Mouse (Mus musculus): Measurements from ENCODE around the gene Gm43518. TPM values are rescaled to one million over a fixed set of nuclear protein-coding genes. Genes with fewer than 3 reads are reported as not detected.

Gm43518 gene
- polyA plus RNA-seq, 1 experiment from 2014 or later, result 2.8 TPM

- no peak overlapping the region for H3K27ac ChIP-seq
- 79% methylated on average over 13 of the region's 13 CpGs for WGBS
- H3K4me3 ChIP-seq, result no peak overlapping the region
- no peak overlapping the region for H3K9ac ChIP-seq
- ATAC-seq (ENCODE audit: insufficient number of reproducible peaks, insufficient read depth, low FRiP score, low TSS enrichment), result no peak
- H3K27me3 ChIP-seq, result no peaks in the 10 kb centered on the region
- H3K36me3 ChIP-seq, result no peaks in the 10 kb centered on the region
- no peak overlapping the region for H3K4me2 ChIP-seq (replicated peaks)
- H3K9me3 ChIP-seq, result no peaks in the 10 kb centered on the region
- H3K4me1 ChIP-seq, result no peaks in the 10 kb centered on the region
Observed at GRCm38 (mm10) chr5:123897352-123897751, 29.9 kb upstream of the Gm43518 start.

GRCm38 (mm10) chr5:123904059-123904672, 23.1 kb upstream of the Gm43518 start:
- no peak overlapping the region for H3K4me3 ChIP-seq
- H3K27ac ChIP-seq, result no peak overlapping the region
- H3K27me3 ChIP-seq, result no peaks in the 10 kb centered on the region
- H3K36me3 ChIP-seq, result peaks cover 10% of the 10 kb centered on the region
- H3K4me1 ChIP-seq, result peaks cover 14% of the 10 kb centered on the region
- no peak overlapping the region for H3K9ac ChIP-seq
- 75% methylated on average over 11 of the region's 11 CpGs for WGBS
- no peaks in the 10 kb centered on the region for H3K9me3 ChIP-seq
- H3K4me2 ChIP-seq (replicated peaks), result no peak overlapping the region
- no peak for ATAC-seq (ENCODE audit: insufficient number of reproducible peaks, insufficient read depth, low FRiP score, low TSS enrichment)

- H3K4me3 ChIP-seq, result peak overlapping the region; percentile 14; the same call in 1 of the 2 replicates
- no peaks in the 10 kb centered on the region for H3K9me3 ChIP-seq
- H3K4me2 ChIP-seq (replicated peaks), result peak overlapping the region; percentile 95
- WGBS, result 75% methylated on average over 17 of the region's 17 CpGs
- H3K36me3 ChIP-seq, result peaks cover 28% of the 10 kb centered on the region
- H3K9ac ChIP-seq, result no peak overlapping the region
- peaks cover 14% of the 10 kb centered on the region for H3K4me1 ChIP-seq
- no peak for ATAC-seq (ENCODE audit: insufficient number of reproducible peaks, insufficient read depth, low FRiP score, low TSS enrichment)
- H3K27ac ChIP-seq, result no peak overlapping the region
- no peaks in the 10 kb centered on the region for H3K27me3 ChIP-seq
Observed at GRCm38 (mm10) chr5:123906146-123906975, 20.9 kb upstream of the Gm43518 start.

GRCm38 (mm10) chr5:123906976-123907630, 20.1 kb upstream of the Gm43518 start, which contains the start of gene Denr:
Denr (plus strand) TSS chr5:123907175.
- Histone ChIP-seq H3K9ac (peak within 1 kb of the TSS; percentile 92), H3K4me3 (peak within 1 kb of the TSS; percentile 75), H3K27me3 (no peaks in the 10 kb centered on the region), H3K9me3 (no peaks in the 10 kb centered on the region), H3K36me3 (peaks cover 35% of the 10 kb centered on the region), H3K27ac (peak within 1 kb of the TSS; percentile 80), H3K4me2 (replicated peaks) (peak within 1 kb of the TSS; percentile 95), H3K4me1 (peaks cover 14% of the 10 kb centered on the region)
- under 1% methylated on average over 60 of the region's 61 CpGs for WGBS
- ATAC-seq (ENCODE audit: insufficient number of reproducible peaks, insufficient read depth, low FRiP score, low TSS enrichment), result peak; percentile 95

- H3K4me2 ChIP-seq (replicated peaks), result peak overlapping the region; percentile 95
- no peak for ATAC-seq (ENCODE audit: insufficient number of reproducible peaks, insufficient read depth, low FRiP score, low TSS enrichment)
- no peaks in the 10 kb centered on the region for H3K27me3 ChIP-seq
- WGBS, result 4% methylated on average over 10 of the region's 10 CpGs
- no peaks in the 10 kb centered on the region for H3K9me3 ChIP-seq
- peaks cover 39% of the 10 kb centered on the region for H3K36me3 ChIP-seq
- peaks cover 14% of the 10 kb centered on the region for H3K4me1 ChIP-seq
- H3K9ac ChIP-seq, result peak overlapping the region; percentile 92
- H3K4me3 ChIP-seq, result peak overlapping the region; percentile 75
- H3K27ac ChIP-seq, result peak overlapping the region; percentile 80; the same call in 1 of the 2 replicates
Observed at GRCm38 (mm10) chr5:123907631-123907977, 19.6 kb upstream of the Gm43518 start.

GRCm38 (mm10) chr5:123914852-123915251, 12.4 kb upstream of the Gm43518 start:
- H3K27me3 ChIP-seq, result no peaks in the 10 kb centered on the region
- H3K4me3 ChIP-seq, result no peak overlapping the region
- no peak for ATAC-seq (ENCODE audit: insufficient number of reproducible peaks, insufficient read depth, low FRiP score, low TSS enrichment)
- WGBS, result 89% methylated on average over 3 of the region's 3 CpGs
- H3K36me3 ChIP-seq, result peaks cover 77% of the 10 kb centered on the region
- no peak overlapping the region for H3K27ac ChIP-seq
- no peaks in the 10 kb centered on the region for H3K4me1 ChIP-seq
- H3K9ac ChIP-seq, result no peak overlapping the region
- no peaks in the 10 kb centered on the region for H3K9me3 ChIP-seq
- H3K4me2 ChIP-seq (replicated peaks), result no peak overlapping the region

- H3K4me3 ChIP-seq, result no peak overlapping the region
- WGBS, result 83% methylated on average over 6 of the region's 6 CpGs
- no peaks in the 10 kb centered on the region for H3K4me1 ChIP-seq
- no peaks in the 10 kb centered on the region for H3K27me3 ChIP-seq
- no peak for ATAC-seq (ENCODE audit: insufficient number of reproducible peaks, insufficient read depth, low FRiP score, low TSS enrichment)
- no peak overlapping the region for H3K9ac ChIP-seq
- H3K4me2 ChIP-seq (replicated peaks), result no peak overlapping the region
- H3K27ac ChIP-seq, result no peak overlapping the region
- H3K9me3 ChIP-seq, result no peaks in the 10 kb centered on the region
- peaks cover 87% of the 10 kb centered on the region for H3K36me3 ChIP-seq
Observed at GRCm38 (mm10) chr5:123922112-123922511, 5.1 kb upstream of the Gm43518 start.

GRCm38 (mm10) chr5:123930508-123930989, 3.3 kb downstream of the Gm43518 start, which contains the start of gene Ccdc62:
Ccdc62 (plus strand) TSS chr5:123930679.
- peak within 1 kb of the TSS; percentile 68 for H3K4me2 ChIP-seq (replicated peaks)

GRCm38 (mm10) chr5:123931131-123931530, 3.9 kb downstream of the Gm43518 start:
- peak overlapping the region; percentile 84 for H3K9ac ChIP-seq
- peak overlapping the region; percentile 68 for H3K4me2 ChIP-seq (replicated peaks)
- no peaks in the 10 kb centered on the region for H3K27me3 ChIP-seq
- no peaks in the 10 kb centered on the region for H3K9me3 ChIP-seq
- peaks cover 25% of the 10 kb centered on the region for H3K36me3 ChIP-seq
- no peaks in the 10 kb centered on the region for H3K4me1 ChIP-seq
- no peak for ATAC-seq (ENCODE audit: insufficient number of reproducible peaks, insufficient read depth, low FRiP score, low TSS enrichment)
- WGBS, result 51% methylated on average over 13 of the region's 13 CpGs
- H3K27ac ChIP-seq, result peak overlapping the region; percentile 76; the same call in 1 of the 2 replicates
- H3K4me3 ChIP-seq, result peak overlapping the region; percentile 76

More at GRCm38 (mm10) chr5:123930508-123930989, 3.3 kb downstream of the Gm43518 start, which contains the start of gene Ccdc62:
- Histone ChIP-seq H3K4me3 (peak within 1 kb of the TSS; percentile 76), H3K9ac (peak within 1 kb of the TSS; percentile 84), H3K4me1 (no peaks in the 10 kb centered on the region), H3K9me3 (no peaks in the 10 kb centered on the region), H3K27ac (peak within 1 kb of the TSS; percentile 76), H3K36me3 (peaks cover 30% of the 10 kb centered on the region), H3K27me3 (no peaks in the 10 kb centered on the region)
- ATAC-seq (ENCODE audit: insufficient number of reproducible peaks, insufficient read depth, low FRiP score, low TSS enrichment), result peak; percentile 95
- under 1% methylated on average over 55 of the region's 56 CpGs for WGBS

- H3K4me2 ChIP-seq (replicated peaks), result no peak overlapping the region
- H3K4me3 ChIP-seq, result no peak overlapping the region
- no peaks in the 10 kb centered on the region for H3K4me1 ChIP-seq
- no peak overlapping the region for H3K27ac ChIP-seq
- no peaks in the 10 kb centered on the region for H3K9me3 ChIP-seq
- H3K9ac ChIP-seq, result no peak overlapping the region
- no peaks in the 10 kb centered on the region for H3K27me3 ChIP-seq
- no peak for ATAC-seq (ENCODE audit: insufficient number of reproducible peaks, insufficient read depth, low FRiP score, low TSS enrichment)
- H3K36me3 ChIP-seq, result peaks cover 7% of the 10 kb centered on the region
Observed at GRCm38 (mm10) chr5:123932927-123933326, 5.7 kb downstream of the Gm43518 start.

- H3K4me1 ChIP-seq, result no peaks in the 10 kb centered on the region
- H3K9me3 ChIP-seq, result no peaks in the 10 kb centered on the region
- 0 out of 2 replicates have a peak overlapping the region, but pooled peaks have one; percentile 19 for H3K9ac ChIP-seq
- no peak overlapping the region for H3K4me2 ChIP-seq (replicated peaks)
- no peak overlapping the region for H3K4me3 ChIP-seq
- H3K36me3 ChIP-seq, result peaks cover 3% of the 10 kb centered on the region; the same call in 1 of the 2 replicates
- H3K27ac ChIP-seq, result no peak overlapping the region
- no peak for ATAC-seq (ENCODE audit: insufficient number of reproducible peaks, insufficient read depth, low FRiP score, low TSS enrichment)
- WGBS, result 80% methylated on average over 12 of the region's 12 CpGs
- H3K27me3 ChIP-seq, result no peaks in the 10 kb centered on the region
Observed at GRCm38 (mm10) chr5:123933556-123933955, 6.3 kb downstream of the Gm43518 start.
